Mouse (Mus musculus) thymus, postnatal 4 days (tissue): ENCODE data around the gene Erc2.

Experiments
- DNase-seq: peaks from one replicate; pipeline ENCODE4 v3.0.0; 2021

The Erc2 gene

DNA sequence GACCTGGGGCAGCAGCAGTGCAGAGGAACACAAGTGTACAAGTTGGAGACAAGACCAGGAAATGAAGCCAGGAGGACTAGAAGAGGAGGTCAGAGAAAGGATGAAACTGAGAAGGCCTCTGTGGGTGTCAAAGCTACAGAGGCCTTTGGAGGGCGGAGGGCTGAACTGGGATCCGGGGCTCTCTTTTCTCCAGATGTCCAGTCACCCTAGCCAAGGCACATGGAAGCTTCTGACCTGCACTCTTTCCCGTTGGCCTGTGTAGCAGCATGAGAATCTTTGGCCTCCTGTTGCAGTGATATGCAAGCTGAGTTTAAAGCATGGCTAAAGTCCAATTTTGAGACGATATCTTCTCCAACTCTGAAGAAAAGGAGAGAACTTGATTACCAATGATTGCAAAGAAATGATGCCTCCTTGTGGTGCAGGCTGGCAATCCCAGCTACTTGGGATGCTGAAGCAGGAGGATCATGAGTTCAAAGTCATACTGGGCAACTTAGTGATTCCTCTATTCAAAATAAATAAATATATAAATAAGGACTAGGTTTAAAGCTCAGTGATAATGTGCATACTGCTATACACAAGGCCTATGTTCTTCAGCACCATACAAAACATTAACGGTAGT, 699.8 kb downstream of the Erc2 start:
- DNase-seq = no peak

GRCm38 (mm10) chr14:28323243-28323642, 701.0 kb downstream of the Erc2 start:
- no peak for DNase-seq

- no peak for DNase-seq
Measured at GRCm38 (mm10) chr14:28323727-28324126, 701.5 kb downstream of the Erc2 start.

- no peak for DNase-seq
Measured at GRCm38 (mm10) chr14:28326456-28326855, 704.2 kb downstream of the Erc2 start.

GRCm38 (mm10) chr14:28328512-28328911, 706.3 kb downstream of the Erc2 start:
- no peak for DNase-seq

DNA sequence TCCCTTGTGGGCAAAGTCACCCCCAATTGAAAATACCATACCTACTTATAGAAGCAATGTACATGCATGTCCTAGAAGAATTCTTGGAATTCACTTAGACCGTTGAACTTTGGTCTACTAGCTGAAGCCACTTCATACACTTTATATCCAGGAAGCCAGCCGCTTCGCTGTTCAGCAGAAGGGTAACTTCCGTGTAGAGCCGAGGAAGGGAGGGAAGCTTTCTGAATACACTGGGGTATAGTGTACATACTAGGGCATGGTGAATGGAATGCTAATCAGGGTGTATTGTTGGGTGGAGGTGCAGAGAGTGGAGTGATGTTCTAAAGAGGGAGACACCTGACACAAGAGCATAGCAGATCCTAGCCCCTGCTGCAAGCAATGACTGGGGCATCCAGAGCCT, 708.9 kb downstream of the Erc2 start:
- no peak for DNase-seq

GRCm38 (mm10) chr14:28332351-28332953, 710.2 kb downstream of the Erc2 start:
- no peak for DNase-seq

DNA sequence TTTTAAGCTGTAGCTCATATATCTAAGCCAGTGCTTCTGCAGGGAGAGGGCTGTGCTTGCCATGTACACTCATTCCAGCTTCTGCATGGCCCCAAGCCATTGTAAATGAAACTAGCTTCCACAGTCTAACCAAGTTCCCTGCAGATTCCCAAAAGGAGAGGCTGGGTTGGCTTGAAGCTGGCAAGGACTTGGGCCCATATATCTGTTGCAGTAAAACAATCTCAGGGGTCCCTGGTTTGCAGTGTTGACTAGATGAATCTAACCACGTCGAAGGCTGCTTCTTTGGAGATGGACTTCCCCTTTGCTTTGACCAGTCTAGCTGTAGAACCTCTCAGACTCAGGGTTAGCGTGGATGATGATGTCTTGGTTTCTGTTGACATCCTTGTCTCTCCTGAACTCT, 716.9 kb downstream of the Erc2 start:
- DNase-seq = no peak

DNA sequence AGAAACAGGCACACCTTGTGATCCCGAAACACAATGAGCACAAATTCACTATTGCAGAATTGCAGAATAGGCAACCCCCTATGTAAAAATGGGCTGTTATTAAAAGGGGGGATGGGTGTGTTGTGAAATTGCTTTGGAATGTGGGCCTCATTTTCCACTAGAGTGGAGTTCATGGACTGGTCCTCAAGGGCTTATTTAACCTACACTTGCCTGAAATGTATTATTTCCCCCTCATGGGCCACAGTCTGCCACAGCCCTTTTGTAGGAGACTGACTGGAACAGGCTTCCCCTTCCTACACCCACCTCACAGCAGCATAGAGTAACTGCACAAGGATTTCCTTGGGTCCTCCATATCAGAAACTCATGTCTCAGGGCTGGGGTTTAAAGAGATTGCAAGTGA, 726.9 kb downstream of the Erc2 start:
- no peak for DNase-seq

- no peak for DNase-seq
Measured at GRCm38 (mm10) chr14:28356031-28356430, 733.8 kb downstream of the Erc2 start.

GRCm38 (mm10) chr14:28359502-28359901, 737.3 kb downstream of the Erc2 start:
- DNase-seq = no peak

DNA sequence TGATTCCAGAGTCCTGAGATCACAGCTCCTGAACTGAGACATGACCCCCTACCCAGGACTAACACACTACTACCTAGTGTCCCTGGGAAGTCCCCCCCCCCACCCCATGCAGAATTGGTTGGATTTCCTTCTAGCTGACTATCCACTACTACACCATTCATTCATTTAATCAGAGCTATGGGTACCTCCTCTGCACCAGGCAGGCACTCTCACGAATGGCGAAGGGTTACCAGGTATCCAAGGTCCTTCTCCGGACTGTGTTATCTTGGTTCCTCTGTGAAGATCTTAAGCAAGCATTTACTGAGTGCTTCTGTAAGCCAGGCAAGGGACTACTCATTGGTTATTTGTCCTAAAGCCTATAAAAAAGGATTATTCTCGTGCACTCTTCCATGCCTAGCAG, 737.8 kb downstream of the Erc2 start:
- DNase-seq = no peak

DNA sequence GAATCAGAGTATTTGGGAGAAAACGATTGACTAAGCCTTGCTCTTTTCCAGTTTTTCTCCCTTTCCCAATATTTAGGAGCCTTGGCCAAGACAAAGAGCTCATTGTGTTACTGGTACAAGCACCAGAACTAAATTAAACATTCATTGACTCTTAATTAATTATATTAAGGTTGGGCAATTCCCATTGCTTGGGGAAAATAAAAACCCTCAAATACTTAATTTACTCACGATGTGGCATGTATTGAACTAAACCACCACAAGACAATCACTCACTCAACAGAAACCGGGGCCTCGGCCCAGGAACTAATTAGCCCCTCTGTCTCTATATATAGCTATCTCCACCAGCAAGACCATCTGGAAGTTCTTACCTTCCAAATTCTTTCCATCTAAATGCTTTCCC, 740.1 kb downstream of the Erc2 start:
- no peak for DNase-seq

DNA sequence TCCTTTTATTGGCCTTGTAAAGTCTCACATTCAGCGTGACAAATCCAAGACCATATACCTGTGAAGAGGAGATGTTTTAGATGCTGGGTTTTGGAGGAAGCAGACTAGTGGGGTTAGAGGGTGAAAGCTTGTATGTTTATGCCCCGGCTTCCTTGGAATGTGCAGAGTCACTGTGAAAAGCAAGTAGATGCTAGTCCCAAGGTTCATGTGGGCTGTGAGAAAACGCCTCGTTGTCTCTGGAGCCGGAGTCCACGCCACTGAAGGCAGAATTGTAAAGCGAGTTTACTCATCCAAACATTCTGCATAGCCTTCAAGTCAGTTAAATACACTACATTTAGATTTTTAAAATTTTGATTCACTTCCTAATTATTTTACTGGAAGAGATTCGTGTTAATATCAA, 748.5 kb downstream of the Erc2 start:
- no peak for DNase-seq

DNA sequence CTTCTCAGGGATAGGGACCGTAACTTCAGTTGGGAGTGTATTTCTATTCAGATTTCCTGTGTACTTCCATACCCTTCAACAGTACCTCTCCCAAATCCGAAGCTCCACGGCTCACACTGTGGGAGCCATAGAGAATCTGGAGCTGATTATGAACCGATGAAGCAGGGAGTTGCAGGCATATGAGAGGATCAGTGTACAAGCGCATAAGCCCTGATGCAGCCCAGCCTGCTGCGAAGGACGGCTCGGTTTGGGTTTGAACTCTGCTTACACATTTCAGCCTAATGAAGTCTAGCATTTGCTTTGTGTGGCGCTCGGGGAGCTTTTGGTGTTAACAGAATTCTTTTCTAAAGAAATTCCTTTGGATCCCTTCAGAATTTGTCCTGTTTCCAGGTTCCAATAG, 749.4 kb downstream of the Erc2 start:
- no peak for DNase-seq

- no peak for DNase-seq
Measured at GRCm38 (mm10) chr14:28375642-28376091, 753.4 kb downstream of the Erc2 start.

DNA sequence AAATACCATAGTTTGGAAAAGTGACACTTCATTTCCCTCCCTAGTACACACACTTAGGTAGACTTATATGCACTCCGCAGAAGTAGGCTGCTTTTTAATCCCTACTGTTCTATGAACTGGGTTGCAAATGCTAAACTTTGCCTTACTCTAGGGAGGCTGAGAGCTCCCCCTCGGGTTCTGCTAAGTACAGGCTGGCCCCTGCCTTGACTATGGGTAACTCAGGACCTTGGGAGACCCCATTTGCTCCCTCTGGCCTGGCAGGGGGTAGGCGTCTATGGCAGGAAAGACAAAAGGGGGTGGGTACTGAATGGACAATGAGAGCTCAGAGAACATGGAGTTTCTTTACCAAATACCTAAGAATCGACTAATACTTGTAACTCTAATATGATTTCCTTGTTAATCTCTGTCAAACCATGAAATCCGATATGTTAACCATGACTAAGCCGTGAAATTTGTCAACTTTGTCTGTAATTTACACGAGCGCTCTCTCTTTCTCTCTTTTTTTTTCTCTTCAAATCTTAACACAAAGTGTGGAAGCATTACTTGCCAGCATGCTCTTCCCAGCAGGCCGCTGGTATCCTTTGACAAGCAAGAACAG, 754.1 kb downstream of the Erc2 start:
- no peak for DNase-seq

GRCm38 (mm10) chr14:28377519-28377918, 755.3 kb downstream of the Erc2 start:
- no peak for DNase-seq

- no peak for DNase-seq
Measured at GRCm38 (mm10) chr14:28380129-28380528, 757.9 kb downstream of the Erc2 start.

GRCm38 (mm10) chr14:28381801-28382550, 759.7 kb downstream of the Erc2 start:
- no peak for DNase-seq

GRCm38 (mm10) chr14:28386815-28387607, 764.8 kb downstream of the Erc2 start:
- no peak for DNase-seq

- DNase-seq = no peak
Measured at GRCm38 (mm10) chr14:28398915-28399314, 776.7 kb downstream of the Erc2 start.

DNA sequence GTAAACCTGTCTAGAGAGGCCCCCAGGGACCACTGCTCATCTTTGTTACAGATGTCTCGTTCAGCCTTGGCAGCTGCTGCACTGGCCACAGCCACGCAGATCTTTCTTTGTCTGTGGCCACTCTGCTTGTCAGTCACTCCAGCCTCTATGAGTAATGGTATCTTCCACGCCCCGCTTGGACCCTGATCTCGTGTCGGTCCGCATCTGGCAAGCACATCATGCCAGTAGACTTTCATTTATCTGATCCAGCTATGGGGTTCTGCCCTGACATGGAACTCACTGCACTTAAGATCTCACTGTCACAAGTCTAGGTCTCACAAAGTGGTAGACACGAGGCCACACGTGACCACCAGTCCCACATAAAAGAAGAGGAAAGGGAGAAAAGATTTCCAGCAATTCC, 777.7 kb downstream of the Erc2 start:
- DNase-seq = no peak
